Mouse (Mus musculus) Patski (cell line): ENCODE measurements around the gene Gm11639. TPM values are rescaled to one million over a fixed set of nuclear protein-coding genes. Genes with fewer than 3 reads are reported as not detected.
"Not testable (repeated sequence)": the region's sequence is repeated elsewhere in the genome, so short reads cannot be mapped to it uniquely, and the experiment has no call there.

Experiments used
- ATAC-seq: fragments of 100-300 bp; one replicate; pipeline ENCODE4 v1.8.0; 2021
- CTCF ChIA-PET: fragments of 350-600 bp; sonication (Branson Sonifier 250); formaldehyde crosslinking; loops from one replicate; lab custom pipeline; 2022; ENCODE audit warnings: inconsistent platforms; lab: Charles Lee
- POLR2A ChIA-PET: fragments of 350-600 bp; sonication (Branson Sonifier 250); formaldehyde crosslinking; loops from one replicate; lab custom pipeline; 2022; ENCODE audit warnings: antibody characterized with exemption, inconsistent platforms; lab: Charles Lee
- DNase-seq: peaks from one replicate; pipeline ENCODE4 v3.0.0-alpha.2; 2011; ENCODE audit warnings: low read depth, low spot score
- H3K27me3 ChIP-seq: fragments of 371-371 bp; one replicate; pipeline ENCODE4 v1.5.1; 2021
- CTCF ChIP-seq: fragments of 100-300 bp; IDR thresholded peaks from one replicate; pipeline ENCODE4 v1.5.1; 2021
- in situ Hi-C: fragments of 300-500 bp; cut with MboI; formaldehyde crosslinking; loops from 3 replicates; pipeline ENCODE4 v1.11.1; 2018; ENCODE audit warnings: low pct_unique_long_range_greater_than_20kb, mixed read lengths
- polyA plus RNA-seq: library from polyadenylated mRNA; unstranded; gene quantifications from one replicate; pipeline ENCODE4 v1.2.3, GENCODE M21; 2021

Gene Gm11639
- polyA plus RNA-seq, 1 experiment from 2014 or later, result 0.04 TPM

DNA sequence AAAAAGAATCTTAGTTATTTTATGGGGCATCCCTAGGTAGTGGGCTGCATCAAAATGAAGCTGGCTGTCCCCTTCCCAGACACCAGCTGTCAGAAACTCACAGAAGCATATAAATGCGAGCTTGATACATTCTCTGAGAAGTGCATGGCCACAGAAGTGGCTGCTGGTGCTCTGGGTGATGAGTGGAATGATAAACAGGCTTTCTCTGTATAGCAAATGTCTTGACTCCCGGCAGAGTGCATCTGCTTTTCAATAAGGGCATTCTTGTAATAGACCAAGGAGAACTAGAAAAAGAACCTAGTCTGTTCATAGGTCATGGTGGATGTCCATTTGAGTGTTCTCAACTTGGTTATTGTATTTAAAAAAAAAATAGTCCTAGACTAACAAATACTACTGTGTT is 345.6 kb downstream of the Gm11639 start:
- DNase-seq (no peak), ATAC-seq (no peak)
- in situ Hi-C loops, result no loop called here
- no peak for TF ChIP-seq CTCF
- ChIA-PET POLR2A (no interaction called here), CTCF (no interaction called here)
- no peaks in the 10 kb centered on the region for H3K27me3 ChIP-seq

GRCm38 (mm10) chr11:105035081-105035480 is 349.6 kb downstream of the Gm11639 start:
- ATAC-seq, result no peak

GRCm38 (mm10) chr11:105063292-105063691 is 377.8 kb downstream of the Gm11639 start, which contains the start of gene Efcab3:
Gene Efcab3 (plus strand): TSS chr11:105063592.
- H3K27me3 ChIP-seq, result peaks cover 4% of the 10 kb centered on the region
- ATAC-seq (no peak), DNase-seq (no peak)
- CTCF ChIA-PET, result no interaction called here
- in situ Hi-C loops, result no loop called here
- no peak for TF ChIP-seq CTCF
- POLR2A ChIA-PET, result no interaction called here

More at GRCm38 (mm10) chr11:105035081-105035480, 349.6 kb downstream of the Gm11639 start:
- no peak for DNase-seq
- CTCF ChIA-PET, result no interaction called here
- in situ Hi-C loops, result no loop called here
- TF ChIP-seq CTCF, result peak; percentile 47
- no peaks in the 10 kb centered on the region for H3K27me3 ChIP-seq
- POLR2A ChIA-PET, result no interaction called here

DNA sequence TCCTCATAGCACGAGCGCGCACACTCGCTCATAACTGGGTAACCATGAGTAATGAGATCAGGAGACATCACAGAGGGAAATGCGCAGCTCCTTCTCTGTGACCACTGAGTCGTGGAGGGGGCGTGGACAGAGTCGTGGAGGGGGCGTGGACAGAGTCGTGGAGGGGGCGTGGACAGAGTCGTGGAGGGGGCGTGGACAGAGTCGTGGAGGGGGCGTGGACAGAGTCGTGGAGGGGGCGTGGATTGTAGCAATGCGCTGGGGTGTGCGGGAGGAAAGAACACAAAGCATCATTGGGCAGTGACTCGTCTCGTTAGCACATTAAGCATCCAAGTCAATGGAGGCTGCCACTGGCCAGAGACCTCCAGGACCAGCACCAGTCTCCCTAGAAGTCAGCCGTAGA is 426.9 kb downstream of the Gm11639 start:
- CTCF ChIA-PET, result interaction anchor here (1.0 kb wide), 1 partner anchor 137 kb away, joined by 3 read pairs; no protein-coding TSS in a partner anchor
- H3K27me3 ChIP-seq, result peaks cover 17% of the 10 kb centered on the region
- ATAC-seq, DNase-seq, in situ Hi-C loops: not testable (repeated sequence)
- POLR2A ChIA-PET, result interaction anchor here (0.6 kb wide), 1 partner anchor 13 kb away, joined by 3 read pairs; no protein-coding TSS in a partner anchor

- ChIA-PET POLR2A (no interaction called here), CTCF (no interaction called here)
- H3K27me3 ChIP-seq, result peaks cover 5% of the 10 kb centered on the region
- ATAC-seq (no peak), DNase-seq (no peak)
- TF ChIP-seq CTCF, result no peak
- in situ Hi-C loops, result no loop called here
Measured at GRCm38 (mm10) chr11:105117814-105118213, 432.3 kb downstream of the Gm11639 start.

DNA sequence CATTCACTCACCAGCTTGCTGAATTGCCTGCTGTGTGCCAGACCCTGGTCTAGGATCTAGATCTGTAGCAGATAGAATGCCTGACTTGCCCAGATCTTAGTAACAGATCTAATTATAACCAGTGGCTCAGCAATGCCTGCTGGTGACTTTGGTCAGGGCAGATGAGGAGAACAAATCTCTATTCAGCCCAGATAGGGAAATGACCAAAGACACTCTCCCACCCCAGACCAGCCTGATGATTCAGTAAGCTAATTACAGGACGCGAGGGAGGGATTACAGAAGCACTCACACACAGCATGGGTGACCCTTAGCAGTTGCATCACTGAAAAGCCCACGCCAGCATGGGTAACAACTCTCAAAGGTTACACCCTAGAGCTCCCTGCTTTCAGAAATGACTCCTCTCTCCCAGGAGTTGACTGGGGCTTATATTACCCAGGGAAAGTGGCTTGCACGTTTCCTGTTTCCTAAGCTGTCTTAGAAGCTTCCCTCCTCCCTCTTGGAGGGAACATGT is 435.1 kb downstream of the Gm11639 start:
- DNase-seq (peak; percentile 49), ATAC-seq (peak; percentile 74)
- in situ Hi-C loops, result loop anchor here (5.0 to 10.0 kb wide), 2 partner anchors 353 to 516 kb away; partner anchors contain the start of gene Itgb3
- TF ChIP-seq CTCF, result no peak
- peaks cover 5% of the 10 kb centered on the region for H3K27me3 ChIP-seq
- CTCF ChIA-PET, result interaction anchor here (0.8 kb wide), 1 partner anchor 24 kb away, joined by 3 read pairs; no protein-coding TSS in a partner anchor
- POLR2A ChIA-PET, result no interaction called here

DNA sequence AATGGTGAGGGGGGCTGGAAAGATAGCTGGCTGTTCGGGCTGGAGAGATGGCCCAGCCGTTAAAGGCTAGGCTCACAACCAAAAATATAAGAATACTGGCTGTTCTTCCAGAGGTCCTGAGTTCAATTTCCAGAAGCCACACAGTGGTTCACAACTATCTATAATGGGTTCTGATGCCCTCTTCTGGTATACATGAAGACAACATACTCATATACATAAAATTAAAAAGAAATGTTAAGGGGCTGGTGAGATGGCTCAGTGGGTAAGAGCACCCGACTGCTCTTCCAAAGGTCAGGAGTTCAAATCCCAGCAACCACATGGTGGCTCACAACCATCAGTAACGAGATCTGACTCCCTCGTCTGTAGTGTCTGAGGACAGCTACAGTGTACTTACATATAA is 436.3 kb downstream of the Gm11639 start:
- H3K27me3 ChIP-seq, POLR2A ChIA-PET, ATAC-seq, CTCF ChIA-PET, DNase-seq: not testable (repeated sequence)
- in situ Hi-C loops, result loop anchor here (5.0 to 10.0 kb wide), 2 partner anchors 354 to 517 kb away; partner anchors contain the start of gene Itgb3

GRCm38 (mm10) chr11:105123986-105124385 is 438.5 kb downstream of the Gm11639 start:
- DNase-seq (peak; percentile 53), ATAC-seq (peak; percentile 44)
- POLR2A ChIA-PET, result interaction anchor here (0.5 to 0.6 kb wide), 2 partner anchors 355 to 744 kb away, joined by 3 to 4 read pairs; no protein-coding TSS in a partner anchor
- TF ChIP-seq CTCF, result peak; percentile 86
- H3K27me3 ChIP-seq, result no peaks in the 10 kb centered on the region
- in situ Hi-C loops, result loop anchor here (5.0 to 10.0 kb wide), 2 partner anchors 357 to 519 kb away; partner anchors contain the start of gene Itgb3
- CTCF ChIA-PET, result interaction anchor here (0.8 to 1.7 kb wide), 4 partner anchors 47 to 534 kb away, joined by 3 to 5 read pairs (median 3); no protein-coding TSS in a partner anchor

- peak; percentile 35 for DNase-seq
- CTCF ChIA-PET, result interaction anchor here (0.8 to 1.2 kb wide), 5 partner anchors 360 to 539 kb away, joined by 3 read pairs; no protein-coding TSS in a partner anchor
- H3K27me3 ChIP-seq, result no peaks in the 10 kb centered on the region
- TF ChIP-seq CTCF, result peak; percentile 95
- ATAC-seq, result peak; percentile 80
- in situ Hi-C loops, result loop anchor here (10.0 to 25.0 kb wide), 2 partner anchors 521 to 814 kb away; partner anchors contain the start of gene Itgb3
- POLR2A ChIA-PET, result interaction anchor here (1.0 to 1.5 kb wide), 2 partner anchors 56 to 57 kb away, joined by 3 to 5 read pairs; no protein-coding TSS in a partner anchor
Measured at GRCm38 (mm10) chr11:105125735-105126519, 440.4 kb downstream of the Gm11639 start, which contains the start of gene Mettl2. Gene Mettl2 (plus strand): TSS chr11:105126425.

GRCm38 (mm10) chr11:105126520-105127029 is 441.1 kb downstream of the Gm11639 start:
- no peak for TF ChIP-seq CTCF
- CTCF ChIA-PET, result interaction anchor here (0.9 kb wide), 1 partner anchor 535 kb away, joined by 3 read pairs; no protein-coding TSS in a partner anchor

More at GRCm38 (mm10) chr11:105126520-105127029, 441.1 kb downstream of the Gm11639 start:
- peak; percentile 4 for ATAC-seq
- DNase-seq, result no peak
- POLR2A ChIA-PET, result interaction anchor here (1.5 kb wide), 1 partner anchor 55 kb away, joined by 5 read pairs; no protein-coding TSS in a partner anchor
- H3K27me3 ChIP-seq, result no peaks in the 10 kb centered on the region
- in situ Hi-C loops, result loop anchor here (10.0 to 25.0 kb wide), 2 partner anchors 522 to 814 kb away; partner anchors contain the start of gene Itgb3
